Mouse (Mus musculus) heart, embryonic 12.5 days (tissue): ENCODE data around the gene Gm8212. TPM values are rescaled to one million over a fixed set of nuclear protein-coding genes. Genes with fewer than 3 reads are reported as not detected.
"Not testable (repeated sequence)": the region's sequence is repeated elsewhere in the genome, so short reads cannot be mapped to it uniquely, and the experiment has no call there.

ENCODE experiments used
- ATAC-seq: fragments of 200-750 bp; cut with Nextera tagmentation; 2 replicates; pipeline ENCODE4 v1.8.0; 2017; ENCODE audit warnings: moderate TSS enrichment, moderate library complexity; ENCODE audit not compliant: insufficient number of reproducible peaks, low FRiP score
- H3K27ac ChIP-seq: fragments of 300-500 bp; sonication (generic); 2 replicates; pipeline ENCODE4 v1.5.1; 2016; ENCODE audit warnings: mild to moderate bottlenecking, moderate library complexity; ENCODE audit not compliant: poor library complexity, severe bottlenecking
- H3K27me3 ChIP-seq: fragments of 300-500 bp; sonication (generic); replicated peaks from 2 replicates; pipeline ENCODE4 v1.6.1; 2016; ENCODE audit warnings: mild to moderate bottlenecking, moderate library complexity
- H3K36me3 ChIP-seq: fragments of 300-500 bp; sonication (generic); 2 replicates; pipeline ENCODE4 v1.6.1; 2016; ENCODE audit warnings: mild to moderate bottlenecking, moderate library complexity
- H3K4me1 ChIP-seq: fragments of 300-500 bp; sonication (generic); replicated peaks from 2 replicates; pipeline ENCODE4 v1.6.1; 2016; ENCODE audit warnings: mild to moderate bottlenecking
- H3K4me2 ChIP-seq: fragments of 300-500 bp; sonication (generic); 2 replicates; pipeline ENCODE4 v1.6.1; 2016; ENCODE audit warnings: mild to moderate bottlenecking, moderate library complexity
- H3K4me3 ChIP-seq: fragments of 300-500 bp; sonication (generic); 2 replicates; pipeline ENCODE4 v1.5.1; 2016; ENCODE audit warnings: mild to moderate bottlenecking
- H3K9ac ChIP-seq: fragments of 300-500 bp; sonication (generic); 2 replicates; pipeline ENCODE4 v1.6.1; 2016; ENCODE audit warnings: mild to moderate bottlenecking, moderate library complexity
- H3K9me3 ChIP-seq: fragments of 300-500 bp; sonication (generic); replicated peaks from 2 replicates; pipeline ENCODE4 v1.6.1; 2016; ENCODE audit warnings: mild to moderate bottlenecking, moderate library complexity
- WGBS: fragments of 180-500 bp; shearing (Covaris S2); methylation state at CpG from one replicate; pipeline ENCODE4 v1.1.7; 2016; 5-methylcytosine and 5-hydroxymethylcytosine counted together
- polyA plus RNA-seq: library from polyadenylated mRNA; unstranded; fragments of >200 nt; fragmentation: Nextera tagmentation; extraction: Ambion mirVana; gene quantifications from 2 replicates; pipeline ENCODE4 v1.2.1, GENCODE M21; 2016

Gm8212 gene
- not detected in 2 replicates for polyA plus RNA-seq

DNA sequence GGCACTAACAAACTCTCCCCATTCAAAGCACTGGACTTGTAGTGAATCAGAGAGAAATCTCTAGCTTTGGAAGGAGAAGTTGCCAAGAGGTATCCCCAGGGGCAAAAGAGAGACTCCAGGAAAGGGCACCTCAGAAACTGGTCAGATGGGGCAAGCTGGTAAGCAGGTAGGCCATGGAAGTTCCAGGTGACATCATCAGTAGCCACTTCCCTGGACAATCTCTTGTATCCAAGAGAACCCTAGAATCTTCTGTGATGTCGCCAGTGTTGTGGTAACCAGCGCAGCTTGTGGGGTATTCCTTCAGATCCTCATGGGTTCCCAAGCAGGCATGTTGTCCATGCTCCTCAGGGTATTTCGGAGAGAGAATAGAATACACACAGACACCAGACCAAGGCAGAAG is at the start of gene Gm8212:
Gene Gm8212 (plus strand): TSS at position 301 of the 400 bp plus-strand sequence.
- H3K9ac ChIP-seq, H3K9me3 ChIP-seq, H3K4me3 ChIP-seq, ATAC-seq, H3K4me1 ChIP-seq, H3K27ac ChIP-seq, H3K4me2 ChIP-seq, H3K27me3 ChIP-seq, H3K36me3 ChIP-seq: not testable (repeated sequence)
- WGBS: 67% methylated on average over 2 of the region's 3 CpGs

- H3K27ac ChIP-seq, H3K27me3 ChIP-seq, H3K36me3 ChIP-seq, H3K9me3 ChIP-seq, H3K4me2 ChIP-seq, H3K9ac ChIP-seq, H3K4me1 ChIP-seq, ATAC-seq, H3K4me3 ChIP-seq: not testable (repeated sequence)
- 75% methylated on average over 3 of the region's 3 CpGs for WGBS
These were observed 15.7 kb downstream of the Gm8212 start, which contains the start of gene 4930503E14Rik for GRCm38 (mm10) chr14:44213154-44213553. 4930503E14Rik (minus strand) TSS chr14:44213254.

DNA sequence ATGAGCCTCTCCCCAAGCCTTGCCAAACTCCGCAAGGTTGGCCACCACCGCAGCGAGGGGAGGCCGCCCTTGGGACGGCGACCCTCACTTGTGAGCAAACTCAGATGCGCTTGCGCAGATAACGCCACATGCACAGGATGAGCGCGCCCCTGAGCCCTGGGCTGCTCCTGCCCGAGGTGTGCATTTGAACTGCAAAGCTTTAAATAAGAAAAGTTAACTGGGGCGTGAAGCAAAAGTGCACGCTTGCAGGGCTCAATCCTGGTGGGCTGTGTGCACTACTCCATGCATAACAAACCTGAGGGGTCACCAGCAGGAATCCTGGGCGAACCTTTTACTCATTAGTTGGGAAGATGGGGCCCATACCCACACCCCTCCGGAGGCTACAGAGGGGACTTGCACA is 50.6 kb downstream of the Gm8212 start:
- Histone ChIP-seq H3K4me1 (no peaks in the 10 kb centered on the region), H3K4me3 (no peak overlapping the region), H3K9ac (no peak overlapping the region), H3K27ac (no peak overlapping the region), H3K27me3 (no peaks in the 10 kb centered on the region), H3K4me2 (no peak overlapping the region), H3K9me3 (peaks cover 20% of the 10 kb centered on the region; the same call in 1 of the 2 replicates), H3K36me3 (no peaks in the 10 kb centered on the region)
- 84% methylated on average over 16 of the region's 16 CpGs for WGBS
- ATAC-seq: no peak

Other genes with a start within 250 kb of the Gm8212 start
- not detected in 2 replicates for gene Ang5, start 240.6 kb upstream of the Gm8212 start, polyA plus RNA-seq
- gene Ang6, start 195.4 kb upstream of the Gm8212 start, polyA plus RNA-seq: not detected in 2 replicates
- not detected in 2 replicates for gene Ear2, start 95.0 kb upstream of the Gm8212 start, polyA plus RNA-seq
- not detected in 2 replicates for gene Gm3327, start 73.8 kb upstream of the Gm8212 start, polyA plus RNA-seq
- not detected in 2 replicates for gene 4930503E14Rik, start 15.6 kb downstream of the Gm8212 start, polyA plus RNA-seq
- not detected in 2 replicates for gene Gm8220, start 87.9 kb downstream of the Gm8212 start, polyA plus RNA-seq
- gene Gm5930, start 140.9 kb downstream of the Gm8212 start, polyA plus RNA-seq: not detected in 2 replicates
- not detected in 2 replicates for gene Gm8229, start 167.7 kb downstream of the Gm8212 start, polyA plus RNA-seq
- not detected in 2 replicates for gene Gm3371, start 213.0 kb downstream of the Gm8212 start, polyA plus RNA-seq
- not detected in 2 replicates for gene Gm8232, start 236.0 kb downstream of the Gm8212 start, polyA plus RNA-seq